Mouse (Mus musculus) small intestine, adult 2 months (tissue): ENCODE measurements around the gene Nans.

Source experiments
- CTCF ChIP-seq: fragments of 200-500 bp; IDR thresholded peaks from 2 replicates; pipeline ENCODE4 v1.5.1; 2012; ENCODE audit warnings: low read depth, mild to moderate bottlenecking, control low read depth, inconsistent platforms, low read length, moderate library complexity, mixed read lengths; ENCODE audit not compliant: insufficient replicate concordance, insufficient read length; ENCODE audit errors: extremely low read depth
- POLR2A ChIP-seq: fragments of 200-500 bp; IDR thresholded peaks from 2 replicates; pipeline ENCODE4 v1.6.1; 2012; ENCODE audit warnings: low read depth, mild to moderate bottlenecking, control low read depth, inconsistent platforms, low read length, moderate library complexity

GRCm38 (mm10) chr4:46503881-46504280 lies 14.8 kb downstream of the Nans start:
- TF ChIP-seq CTCF (no peak), POLR2A (no peak)
